Mouse (Mus musculus) spleen, adult 2 months (tissue): Measurements from ENCODE around the gene Cbfa2t3. TPM values are rescaled to one million over a fixed set of nuclear protein-coding genes. Genes with fewer than 3 reads are reported as not detected.

Experiments
- DNase-seq, 2 experiments: peaks; one replicate each; pipeline versions ENCODE4 v3.0.0 to v3.0.0-alpha.2; 2012 to 2021; ENCODE audit warnings: low spot score in 2 of 2, low read depth in 1 of 2
- H3K27ac ChIP-seq: fragments of 200-500 bp; 2 replicates; pipeline ENCODE4 v1.5.1; 2012; ENCODE audit warnings: low read length, inconsistent platforms; ENCODE audit not compliant: insufficient read depth
- H3K27me3 ChIP-seq: fragments of 200-500 bp; 2 replicates; pipeline ENCODE4 v1.6.1; 2012; ENCODE audit warnings: mild to moderate bottlenecking, moderate library complexity, low read length, inconsistent platforms; ENCODE audit not compliant: control insufficient read depth, insufficient read depth
- H3K36me3 ChIP-seq: fragments of 200-500 bp; 2 replicates; pipeline ENCODE4 v1.6.1; 2012; ENCODE audit warnings: mild to moderate bottlenecking, low read length, inconsistent platforms; ENCODE audit not compliant: control insufficient read depth, insufficient read depth
- H3K4me1 ChIP-seq: fragments of 200-500 bp; 2 replicates; pipeline ENCODE4 v1.6.1; 2011; ENCODE audit warnings: inconsistent platforms; ENCODE audit not compliant: control insufficient read depth, insufficient read depth, insufficient read length
- H3K4me3 ChIP-seq: fragments of 200-500 bp; 2 replicates; pipeline ENCODE4 v1.5.1; 2011; ENCODE audit warnings: mild to moderate bottlenecking, inconsistent platforms; ENCODE audit not compliant: insufficient read depth, insufficient read length; ENCODE audit errors: extremely low read depth
- CTCF ChIP-seq: fragments of 200-500 bp; IDR thresholded peaks from 2 replicates; pipeline ENCODE4 v1.5.1; 2011; ENCODE audit warnings: mild to moderate bottlenecking, inconsistent platforms; ENCODE audit not compliant: insufficient read depth, insufficient read length, insufficient replicate concordance; ENCODE audit errors: extremely low read depth
- POLR2A ChIP-seq: fragments of 200-500 bp; IDR thresholded peaks from 2 replicates; pipeline ENCODE4 v1.6.1; 2011; ENCODE audit warnings: low read depth, low read length, inconsistent platforms
- WGBS: fragments of 180-500 bp; shearing (Covaris S2); methylation state at CpG from one replicate; pipeline ENCODE4 v1.1.7; 2018; 5-methylcytosine and 5-hydroxymethylcytosine counted together
- polyA plus RNA-seq: library from polyadenylated mRNA; depleted of rRNA; stranded (reverse); fragments of >200 nt; gene quantifications from 2 replicates; pipeline ENCODE4 v1.2.3, GENCODE M21; 2012

Gene Cbfa2t3
- polyA plus RNA-seq, 1 experiment = 38.3 TPM

DNA sequence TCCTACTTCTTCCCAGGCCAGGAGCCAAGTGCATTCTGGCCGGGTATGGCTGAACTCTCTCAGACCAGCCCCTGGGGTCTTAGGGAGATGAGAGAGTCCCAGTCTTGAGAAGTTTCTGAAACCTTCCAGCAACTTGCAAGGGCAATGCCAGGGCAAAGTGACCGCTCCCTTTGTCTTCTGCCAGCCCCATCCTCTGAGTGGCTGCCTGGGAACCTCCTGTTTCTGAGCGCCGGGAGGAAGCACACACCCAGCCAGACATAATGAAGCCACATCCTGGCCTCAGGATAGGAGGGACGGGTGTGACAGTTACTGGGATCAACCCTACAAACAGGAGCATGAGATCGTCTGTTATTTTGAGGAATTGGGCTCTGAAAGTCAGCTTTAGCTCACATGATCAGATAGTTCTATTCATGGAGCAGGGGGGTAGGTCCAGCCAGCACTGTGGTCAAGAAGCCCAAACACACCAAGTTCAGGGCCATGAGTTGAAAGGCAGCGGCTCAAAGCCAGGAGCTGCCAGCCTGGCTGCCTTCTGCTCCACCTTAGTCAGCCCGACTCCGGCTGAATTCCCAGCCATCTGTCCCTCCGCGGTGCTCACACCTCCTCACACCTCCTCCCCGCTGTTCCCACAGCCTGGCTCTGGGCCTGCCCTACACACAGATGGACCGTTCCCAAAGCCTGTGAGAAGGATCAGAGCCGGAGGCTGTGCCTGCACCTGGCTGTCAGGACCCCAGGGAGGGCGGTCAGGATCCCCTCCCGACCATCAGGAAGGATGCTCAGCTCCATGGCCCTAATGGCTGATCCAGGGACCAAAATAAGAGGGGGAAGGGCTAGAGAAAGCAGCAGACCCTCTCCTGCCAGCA is 22.1 kb downstream of the Cbfa2t3 start:
- no peak for DNase-seq
- peaks cover 2% of the 10 kb centered on the region; the same call in 1 of the 2 replicates for H3K27me3 ChIP-seq
- H3K27ac ChIP-seq = peak overlapping the region; percentile 64
- TF ChIP-seq POLR2A (no peak), CTCF (no peak)
- 53% methylated on average over 16 of the region's 16 CpGs for WGBS
- H3K4me1 ChIP-seq = peaks cover 18% of the 10 kb centered on the region
- peaks cover 8% of the 10 kb centered on the region for H3K36me3 ChIP-seq
- peak overlapping the region; percentile 69 for H3K4me3 ChIP-seq

DNA sequence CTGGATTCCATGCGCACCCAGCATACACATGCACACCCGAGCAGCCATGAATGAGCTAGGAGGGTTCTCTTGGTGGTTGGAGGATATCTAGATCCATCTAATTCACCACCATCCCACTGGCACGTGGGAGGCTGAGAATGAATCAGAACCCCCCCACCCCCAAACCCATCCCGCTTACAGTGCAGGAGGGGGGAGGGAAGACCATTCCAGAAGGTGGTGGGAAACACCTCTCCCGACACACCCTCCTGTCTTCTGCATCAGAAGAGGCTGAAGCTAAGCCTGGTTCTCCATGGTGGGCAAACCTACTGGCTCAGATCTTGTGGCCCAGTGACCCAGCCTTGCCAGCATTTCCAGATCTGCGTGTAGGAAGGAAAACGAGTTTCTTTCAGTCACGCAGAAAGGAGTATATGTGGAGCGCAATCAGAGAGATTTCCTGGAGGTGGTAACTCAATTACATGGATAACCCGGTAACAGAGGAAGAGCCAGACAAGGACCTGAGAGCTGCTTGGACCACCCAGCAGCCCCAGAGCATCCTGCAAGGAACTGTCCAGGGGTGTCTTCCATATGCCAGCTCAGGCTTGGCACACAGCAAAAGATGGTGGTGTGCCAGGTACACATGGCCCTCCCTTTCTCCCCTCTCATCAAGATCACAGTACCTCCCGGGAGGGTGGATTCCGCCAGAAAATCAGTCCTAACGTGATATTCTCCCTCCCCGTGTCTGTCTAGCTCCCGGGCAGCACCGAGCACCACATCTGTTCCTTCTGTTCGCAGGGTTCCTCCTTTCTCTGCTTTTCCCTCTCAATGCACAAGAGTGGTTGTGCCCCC is 23.1 kb downstream of the Cbfa2t3 start:
- Histone ChIP-seq H3K4me1 (peaks cover 18% of the 10 kb centered on the region), H3K36me3 (peaks cover 8% of the 10 kb centered on the region), H3K27ac (no peak overlapping the region), H3K4me3 (peak overlapping the region; percentile 33; the same call in 1 of the 2 replicates), H3K27me3 (peaks cover 2% of the 10 kb centered on the region; the same call in 1 of the 2 replicates)
- 87% methylated on average over 17 of the region's 17 CpGs for WGBS
- no peak for DNase-seq
- TF ChIP-seq CTCF (no peak), POLR2A (no peak)

DNA sequence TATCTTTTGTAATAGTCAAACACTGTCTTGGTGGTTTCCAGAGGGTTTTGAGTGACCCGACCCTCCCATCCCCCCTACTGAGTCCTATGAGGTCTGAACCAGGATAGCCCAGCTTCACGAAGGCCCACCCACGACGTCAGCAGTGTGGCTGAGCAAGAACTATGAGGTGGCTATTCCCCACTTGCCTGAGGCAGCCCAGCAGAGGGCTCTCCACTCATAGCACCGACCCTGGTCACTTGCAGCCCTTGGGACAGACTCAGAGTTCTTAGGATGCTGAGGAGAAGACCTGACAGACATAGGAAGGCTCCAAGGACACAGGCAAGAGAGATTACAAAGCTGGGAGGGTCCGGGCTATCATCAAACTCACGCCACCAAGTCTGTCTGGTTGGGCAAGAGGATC is 23.9 kb downstream of the Cbfa2t3 start:
- no peak for TF ChIP-seq POLR2A
- TF ChIP-seq CTCF = no peak
- H3K4me1 ChIP-seq = peaks cover 14% of the 10 kb centered on the region
- WGBS = 65% methylated on average over 7 of the region's 7 CpGs
- H3K27me3 ChIP-seq = peaks cover 2% of the 10 kb centered on the region; the same call in 1 of the 2 replicates
- DNase-seq = no peak
- peaks cover 8% of the 10 kb centered on the region for H3K36me3 ChIP-seq
- no peak overlapping the region for H3K4me3 ChIP-seq
- no peak overlapping the region for H3K27ac ChIP-seq

DNA sequence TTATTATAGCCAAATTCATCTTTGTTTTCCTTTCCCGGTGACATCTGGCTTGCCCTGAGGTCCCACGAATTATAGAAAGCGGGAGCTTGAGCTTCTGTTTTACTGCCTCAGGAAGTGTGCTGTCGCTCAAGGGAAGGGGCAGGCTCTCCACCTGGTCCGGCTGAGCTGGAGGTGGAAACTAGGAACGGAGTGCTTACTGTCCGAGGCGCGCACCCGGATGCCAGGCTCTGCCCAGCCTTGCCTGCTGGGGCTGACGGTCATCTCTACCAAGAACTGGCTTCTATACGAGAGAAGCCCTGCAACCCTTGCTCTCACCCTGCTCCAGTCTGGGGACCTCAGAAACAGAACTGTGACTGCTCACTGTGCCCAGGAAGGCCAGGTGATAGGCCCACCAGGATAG is 24.9 kb downstream of the Cbfa2t3 start:
- H3K4me1 ChIP-seq = peaks cover 13% of the 10 kb centered on the region
- TF ChIP-seq CTCF (no peak), POLR2A (no peak)

DNA sequence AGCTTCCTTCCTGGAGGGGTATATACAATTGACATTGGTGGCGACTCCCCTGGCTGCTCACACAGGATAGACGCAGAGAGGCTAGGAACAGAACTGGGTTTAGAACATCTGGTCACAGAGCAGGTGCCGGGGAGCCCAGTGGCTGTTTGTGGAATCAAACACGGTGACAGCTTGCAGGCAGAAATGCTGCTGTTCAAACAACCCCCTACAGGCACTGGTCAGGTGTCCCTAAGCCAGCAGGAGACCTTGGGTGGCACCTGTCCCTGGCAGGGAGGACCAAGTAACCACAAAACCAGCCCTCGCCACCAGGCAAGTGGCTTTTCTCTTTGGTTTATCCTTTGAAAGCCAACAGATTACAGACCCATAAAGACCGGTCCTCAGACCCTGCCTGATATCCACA is 27.0 kb downstream of the Cbfa2t3 start:
- H3K27ac ChIP-seq = no peak overlapping the region
- peaks cover 8% of the 10 kb centered on the region for H3K36me3 ChIP-seq
- WGBS = 46% methylated on average over 6 of the region's 6 CpGs
- H3K4me1 ChIP-seq = peaks cover 8% of the 10 kb centered on the region; the same call in 1 of the 2 replicates
- no peak for DNase-seq
- TF ChIP-seq POLR2A = no peak
- no peak for TF ChIP-seq CTCF
- no peaks in the 10 kb centered on the region for H3K27me3 ChIP-seq
- no peak overlapping the region for H3K4me3 ChIP-seq

More for the DNA sequence above, 24.9 kb downstream of the Cbfa2t3 start:
- DNase-seq = no peak
- H3K36me3 ChIP-seq = peaks cover 8% of the 10 kb centered on the region
- no peak overlapping the region for H3K4me3 ChIP-seq
- peaks cover 2% of the 10 kb centered on the region; the same call in 1 of the 2 replicates for H3K27me3 ChIP-seq
- WGBS = 91% methylated on average over 12 of the region's 12 CpGs
- no peak overlapping the region for H3K27ac ChIP-seq

DNA sequence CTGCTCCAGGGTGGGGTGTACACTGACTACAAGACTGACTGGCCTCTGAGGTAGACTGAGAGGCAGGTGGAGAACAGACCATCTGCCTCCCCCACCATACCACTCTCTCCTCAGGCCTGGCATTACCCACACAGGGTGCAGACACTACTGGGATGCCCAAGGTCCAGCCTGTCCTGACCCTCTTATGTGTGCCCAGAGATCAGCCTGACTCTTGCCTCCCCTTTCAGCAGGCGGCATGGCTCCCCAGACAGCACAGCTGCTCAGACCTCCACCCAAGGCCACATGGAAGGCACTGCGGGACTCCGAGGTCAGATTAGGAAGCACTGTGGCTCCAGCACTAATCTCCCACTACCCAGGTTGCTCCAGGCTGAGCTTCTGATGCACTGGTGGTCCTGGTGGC is 28.2 kb downstream of the Cbfa2t3 start:
- H3K36me3 ChIP-seq = peaks cover 8% of the 10 kb centered on the region
- no peaks in the 10 kb centered on the region for H3K27me3 ChIP-seq
- WGBS = 87% methylated on average over 3 of the region's 3 CpGs
- no peak overlapping the region for H3K4me3 ChIP-seq
- H3K27ac ChIP-seq = no peak overlapping the region
- TF ChIP-seq POLR2A = no peak
- H3K4me1 ChIP-seq = peaks cover 12% of the 10 kb centered on the region; the same call in 1 of the 2 replicates
- DNase-seq = no peak
